Mouse (Mus musculus): Measurements from ENCODE around the gene Nos2.
A peak's percentile ranks its signal among the peaks of the same experiment; 100 is the strongest.

The Nos2 gene

GRCm38 (mm10) chr11:78920411-78920939, at the start of gene Nos2:
Gene Nos2 (plus strand): TSS chr11:78920787.
- no peak for DNase-seq (ENCODE audit: low spot score in 2 of 2)

GRCm38 (mm10) chr11:78870891-78871290, 49.7 kb upstream of the Nos2 start:
- no peak for DNase-seq (ENCODE audit: low spot score in 2 of 2)

- no peak for DNase-seq (ENCODE audit: low spot score in 2 of 2)
Observed at GRCm38 (mm10) chr11:78872782-78873181, 47.8 kb upstream of the Nos2 start.

GRCm38 (mm10) chr11:78879727-78880126, 40.9 kb upstream of the Nos2 start:
- no peak for DNase-seq (ENCODE audit: low spot score in 2 of 2)

- DNase-seq (ENCODE audit: low spot score in 2 of 2), result no peak
Observed at GRCm38 (mm10) chr11:78886693-78887092, 33.9 kb upstream of the Nos2 start.

GRCm38 (mm10) chr11:78887102-78887971, 33.2 kb upstream of the Nos2 start:
- DNase-seq (ENCODE audit: low spot score in 2 of 2), result peak; percentile 50 to 87

GRCm38 (mm10) chr11:78889156-78889555, 31.4 kb upstream of the Nos2 start:
- DNase-seq (ENCODE audit: low spot score in 2 of 2), result no peak

- DNase-seq (ENCODE audit: low spot score in 2 of 2), result no peak
Observed at GRCm38 (mm10) chr11:78896357-78897123, 24.0 kb upstream of the Nos2 start.

- DNase-seq (ENCODE audit: low spot score in 2 of 2), result no peak
Observed at GRCm38 (mm10) chr11:78915473-78915872, 5.1 kb upstream of the Nos2 start.

GRCm38 (mm10) chr11:78916410-78916809, 4.2 kb upstream of the Nos2 start:
- no peak for DNase-seq (ENCODE audit: low spot score in 2 of 2)

- DNase-seq (ENCODE audit: low spot score in 2 of 2), result no peak
Observed at GRCm38 (mm10) chr11:78919745-78920144, 842 bp upstream of the Nos2 start.

GRCm38 (mm10) chr11:78922678-78923407, 2.3 kb downstream of the Nos2 start:
- peak in 1 of 2 experiments; percentile 35 for DNase-seq (ENCODE audit: low spot score in 2 of 2)

- no peak for DNase-seq (ENCODE audit: low spot score in 2 of 2)
Observed at GRCm38 (mm10) chr11:78924111-78924510, 3.5 kb downstream of the Nos2 start.

- no peak for DNase-seq (ENCODE audit: low spot score in 2 of 2)
Observed at GRCm38 (mm10) chr11:78924916-78925315, 4.3 kb downstream of the Nos2 start.

- DNase-seq (ENCODE audit: low spot score in 2 of 2), result peak in 1 of 2 experiments; percentile 12
Observed at GRCm38 (mm10) chr11:78929345-78929744, 8.8 kb downstream of the Nos2 start.

- no peak for DNase-seq (ENCODE audit: low spot score in 2 of 2)
Observed at GRCm38 (mm10) chr11:78934307-78934706, 13.7 kb downstream of the Nos2 start.

GRCm38 (mm10) chr11:78934727-78935126, 14.1 kb downstream of the Nos2 start:
- no peak for DNase-seq (ENCODE audit: low spot score in 2 of 2)

GRCm38 (mm10) chr11:78935178-78935577, 14.6 kb downstream of the Nos2 start:
- no peak for DNase-seq (ENCODE audit: low spot score in 2 of 2)

- DNase-seq (ENCODE audit: low spot score in 2 of 2), result no peak
Observed at GRCm38 (mm10) chr11:78943083-78943482, 22.5 kb downstream of the Nos2 start.

- DNase-seq (ENCODE audit: low spot score in 2 of 2), result no peak
Observed at GRCm38 (mm10) chr11:78950365-78950764, 29.8 kb downstream of the Nos2 start.

- DNase-seq (ENCODE audit: low spot score in 2 of 2), result no peak
Observed at GRCm38 (mm10) chr11:78952467-78952866, 31.9 kb downstream of the Nos2 start.

- peak; percentile 28 to 90 for DNase-seq (ENCODE audit: low spot score in 2 of 2)
Observed at GRCm38 (mm10) chr11:78956260-78956659, 35.7 kb downstream of the Nos2 start.
